Mouse (Mus musculus): ENCODE results near the gene Zbtb9. TPM values are rescaled to one million over a fixed set of nuclear protein-coding genes. Genes with fewer than 3 reads are reported as not detected.

Gene Zbtb9
- polyA plus RNA-seq, 1 experiment: 0.12 TPM

DNA sequence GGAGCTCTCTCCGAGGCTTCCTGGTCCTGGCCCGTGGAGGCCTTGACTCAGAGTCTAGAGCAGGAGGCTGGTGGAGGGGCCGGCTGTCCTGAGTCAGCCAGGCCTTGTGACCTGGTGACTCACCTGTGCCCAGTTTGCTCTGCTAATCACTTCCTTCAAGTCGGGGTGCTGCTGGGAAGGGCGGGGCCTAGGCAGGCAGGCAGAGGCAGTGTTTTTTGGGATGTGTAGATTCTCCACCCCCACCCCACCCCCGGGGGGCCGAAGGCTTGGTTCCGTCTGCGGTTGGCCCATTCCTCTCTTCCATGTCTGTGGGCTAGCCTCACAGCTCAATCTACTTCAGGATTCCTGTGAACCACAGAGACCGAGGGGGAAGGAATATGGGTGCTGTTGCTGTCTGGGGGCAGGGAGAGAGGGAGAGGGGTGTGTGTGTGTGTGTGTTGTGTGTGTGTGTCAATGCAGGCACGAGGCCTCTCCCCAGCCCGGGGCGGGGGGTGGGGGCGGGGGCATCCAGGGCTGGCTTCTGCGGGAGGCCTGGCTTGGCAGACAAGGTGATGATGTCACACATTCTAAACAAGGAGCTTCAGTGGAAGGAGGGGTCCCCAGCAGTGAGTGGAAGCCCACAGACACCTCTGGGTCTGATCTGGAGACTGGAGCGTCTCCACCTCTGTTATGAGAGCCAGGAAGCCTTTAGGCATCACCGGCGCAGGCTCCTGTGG lies 65.5 kb downstream of the Zbtb9 start:
- no peaks in the 10 kb centered on the region for H3K27me3 ChIP-seq (ENCODE audit: control insufficient read depth)
- H3K36me3 ChIP-seq (ENCODE audit: control insufficient read depth): no peaks in the 10 kb centered on the region
- H3K4me1 ChIP-seq (ENCODE audit: control insufficient read depth): peaks cover 5% of the 10 kb centered on the region; the same call in 1 of the 2 replicates

DNA sequence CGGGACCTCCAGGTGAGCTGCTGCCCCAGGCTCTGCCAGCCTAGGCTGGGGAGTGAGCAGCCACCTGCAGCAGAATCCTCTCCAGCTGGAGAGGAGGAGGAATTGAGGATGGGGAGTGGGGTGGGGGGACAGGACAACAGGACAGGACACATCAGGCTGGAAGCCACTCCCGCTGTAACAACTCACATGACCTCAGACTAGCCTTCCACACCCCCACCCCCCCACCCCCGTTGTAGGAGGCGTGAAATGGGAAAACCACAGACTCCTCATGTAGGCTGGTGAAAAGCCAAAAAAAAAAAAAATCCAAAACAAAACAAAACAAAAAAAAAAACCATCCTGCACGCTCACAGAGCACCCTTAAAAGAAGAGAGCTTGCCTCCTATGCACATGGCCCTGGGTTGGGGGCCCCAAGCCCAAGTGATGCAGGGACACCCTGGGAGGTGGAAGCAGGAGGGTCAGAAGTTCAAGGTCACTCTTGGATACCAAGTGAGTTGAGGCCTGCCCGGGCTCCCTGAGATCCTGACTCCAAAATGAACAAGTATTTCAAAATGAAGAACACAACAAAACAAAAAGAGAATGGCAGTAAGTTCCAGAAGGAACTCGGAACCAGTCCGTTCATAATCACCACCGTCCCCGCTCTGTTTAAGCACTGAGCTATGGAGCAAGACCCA lies 66.6 kb downstream of the Zbtb9 start:
- Histone ChIP-seq H3K27me3 (ENCODE audit: control insufficient read depth) (no peaks in the 10 kb centered on the region), H3K36me3 (ENCODE audit: control insufficient read depth) (no peaks in the 10 kb centered on the region), H3K4me3 (replicated peaks) (no peak overlapping the region), H3K9me3 (ENCODE audit: control insufficient read depth, low read length) (no peaks in the 10 kb centered on the region), H3K4me1 (ENCODE audit: control insufficient read depth) (peaks cover 5% of the 10 kb centered on the region; the same call in 1 of the 2 replicates)
- TF ChIP-seq GATA1 (IDR thresholded peaks at IDR 0.05; ENCODE audit: low read length): no peak
- TF ChIP-seq TAL1 (IDR thresholded peaks at IDR 0.05; ENCODE audit: low read length): no peak

More for the DNA sequence above, 65.5 kb downstream of the Zbtb9 start:
- no peak for TF ChIP-seq TAL1 (IDR thresholded peaks at IDR 0.05; ENCODE audit: low read length)
- TF ChIP-seq GATA1 (IDR thresholded peaks at IDR 0.05; ENCODE audit: low read length): no peak
- H3K9me3 ChIP-seq (ENCODE audit: control insufficient read depth, low read length): no peaks in the 10 kb centered on the region
- no peak overlapping the region for H3K4me3 ChIP-seq (replicated peaks)

DNA sequence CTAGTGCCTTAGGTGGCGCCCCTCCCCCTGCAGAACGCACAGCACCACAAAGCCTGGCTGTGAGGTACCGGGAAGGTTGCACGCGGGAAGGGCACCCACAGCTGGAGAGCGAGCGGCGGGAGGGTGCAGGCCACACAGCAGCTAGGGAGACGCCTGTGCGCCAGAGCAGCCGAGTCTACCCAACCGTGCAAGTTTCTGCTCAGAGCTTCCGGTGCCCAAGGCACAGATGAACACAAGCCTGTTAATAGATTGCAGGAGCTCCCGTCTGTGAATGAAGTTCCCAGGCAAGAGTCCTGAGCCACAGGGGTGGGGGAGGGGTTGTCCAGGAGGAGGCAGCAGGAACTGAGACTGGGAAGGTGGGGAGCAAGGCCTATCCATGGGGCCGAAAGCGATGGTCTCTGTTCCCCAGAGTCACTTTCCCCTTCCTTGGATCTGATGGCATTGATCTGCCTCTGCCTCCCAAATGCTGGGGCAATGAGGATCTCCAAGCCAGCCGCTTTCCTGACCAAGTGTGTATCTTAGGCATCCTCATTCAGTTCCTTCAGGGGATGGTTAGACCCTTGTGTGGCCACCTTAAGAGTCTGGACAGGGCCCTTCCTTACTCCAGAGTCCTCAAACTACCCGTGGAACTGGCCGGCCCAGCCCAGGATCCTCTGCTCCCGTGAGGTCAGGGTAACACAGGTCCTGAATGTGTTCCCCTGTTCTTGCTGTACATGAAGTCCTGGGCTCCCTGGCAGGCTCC lies 67.5 kb downstream of the Zbtb9 start:
- Histone ChIP-seq H3K4me1 (ENCODE audit: control insufficient read depth) (peaks cover 2% of the 10 kb centered on the region; the same call in 1 of the 2 replicates), H3K4me3 (replicated peaks) (no peak overlapping the region), H3K36me3 (ENCODE audit: control insufficient read depth) (no peaks in the 10 kb centered on the region), H3K27me3 (ENCODE audit: control insufficient read depth) (no peaks in the 10 kb centered on the region), H3K9me3 (ENCODE audit: control insufficient read depth, low read length) (no peaks in the 10 kb centered on the region)
- TF ChIP-seq GATA1 (IDR thresholded peaks at IDR 0.05; ENCODE audit: low read length) (no peak), TAL1 (IDR thresholded peaks at IDR 0.05; ENCODE audit: low read length) (no peak)

DNA sequence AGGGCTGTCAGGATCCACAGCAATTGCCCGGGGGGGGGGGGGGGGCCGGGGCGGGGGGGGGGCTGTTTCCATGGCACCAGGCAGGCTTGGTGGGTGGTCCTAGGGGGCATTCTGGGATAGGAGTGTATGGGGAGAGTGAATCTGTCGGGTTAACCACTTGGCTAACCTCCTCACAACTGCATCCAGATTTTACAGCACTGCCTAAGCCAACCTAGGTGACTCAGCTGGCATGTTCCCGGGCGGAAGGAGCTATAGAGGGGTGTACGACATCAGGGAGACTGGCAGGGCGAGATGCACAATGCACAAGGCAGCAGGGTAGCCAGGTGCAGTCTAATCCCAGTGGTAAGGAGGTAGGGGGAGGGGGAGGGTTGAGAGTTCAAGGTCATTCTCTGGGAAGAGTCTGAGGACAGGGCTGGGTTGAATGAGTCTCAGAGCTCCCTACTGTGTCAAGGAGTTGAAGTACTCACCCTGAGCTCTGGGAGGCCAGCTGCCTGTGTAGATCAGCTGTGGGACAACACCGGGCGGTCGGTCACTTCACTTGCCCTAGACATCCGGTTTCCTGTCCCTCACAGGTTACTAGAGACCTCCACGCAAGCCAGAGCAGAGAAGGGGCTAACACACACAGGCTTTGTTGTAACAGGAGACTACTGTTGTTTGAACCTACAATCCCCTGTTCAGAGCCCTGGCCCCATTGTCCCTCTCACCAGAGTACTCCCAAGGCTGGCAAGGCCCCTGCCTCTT lies 68.2 kb downstream of the Zbtb9 start:
- H3K4me3 ChIP-seq (replicated peaks): no peak overlapping the region
- H3K27me3 ChIP-seq (ENCODE audit: control insufficient read depth): no peaks in the 10 kb centered on the region
- H3K4me1 ChIP-seq (ENCODE audit: control insufficient read depth): no peaks in the 10 kb centered on the region; the same call in 1 of the 2 replicates
- no peaks in the 10 kb centered on the region for H3K36me3 ChIP-seq (ENCODE audit: control insufficient read depth)
- TF ChIP-seq GATA1 (IDR thresholded peaks at IDR 0.05; ENCODE audit: low read length) (no peak), TAL1 (IDR thresholded peaks at IDR 0.05; ENCODE audit: low read length) (no peak)
- H3K9me3 ChIP-seq (ENCODE audit: control insufficient read depth, low read length): no peaks in the 10 kb centered on the region

DNA sequence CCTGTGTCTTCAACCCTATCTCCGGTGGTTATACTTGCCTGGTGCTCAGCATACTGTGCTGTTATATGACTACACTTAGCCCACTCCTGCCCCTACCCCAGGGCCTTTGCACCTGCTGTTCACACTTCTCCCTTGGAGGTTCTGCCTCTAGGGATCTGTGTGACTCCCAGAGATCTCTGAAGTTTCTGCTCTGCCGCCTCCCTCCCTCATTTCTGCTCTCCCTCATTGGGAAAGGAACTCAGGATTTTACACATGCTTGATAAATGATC lies 68.8 kb downstream of the Zbtb9 start:
- no peaks in the 10 kb centered on the region for H3K36me3 ChIP-seq (ENCODE audit: control insufficient read depth)
- no peaks in the 10 kb centered on the region; the same call in 1 of the 2 replicates for H3K4me1 ChIP-seq (ENCODE audit: control insufficient read depth)
- TF ChIP-seq GATA1 (IDR thresholded peaks at IDR 0.05; ENCODE audit: low read length): no peak
- TF ChIP-seq TAL1 (IDR thresholded peaks at IDR 0.05; ENCODE audit: low read length): no peak
- H3K9me3 ChIP-seq (ENCODE audit: control insufficient read depth, low read length): no peaks in the 10 kb centered on the region
- no peak overlapping the region for H3K4me3 ChIP-seq (replicated peaks)
- H3K27me3 ChIP-seq (ENCODE audit: control insufficient read depth): no peaks in the 10 kb centered on the region

DNA sequence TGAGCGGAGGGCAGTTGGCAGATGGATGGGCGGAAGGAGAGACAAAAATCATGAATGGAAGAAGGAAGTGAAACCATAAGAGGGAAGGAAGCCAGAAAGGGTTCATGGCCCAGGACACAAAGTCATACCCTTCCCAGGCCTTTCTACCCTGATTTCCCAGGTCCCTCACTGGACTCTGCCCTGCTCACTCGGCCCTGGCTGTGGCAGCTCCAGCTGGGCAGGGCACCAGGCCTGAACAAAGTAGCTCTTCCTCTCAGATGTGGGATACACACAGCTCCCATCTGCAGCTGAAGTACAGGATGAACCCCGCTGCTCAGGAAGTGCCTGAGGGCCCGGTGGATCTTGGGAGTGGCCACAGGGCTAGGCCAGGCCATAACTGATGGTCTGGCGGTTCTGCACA lies 69.9 kb downstream of the Zbtb9 start:
- TF ChIP-seq TAL1 (IDR thresholded peaks at IDR 0.05; ENCODE audit: low read length) (no peak), GATA1 (IDR thresholded peaks at IDR 0.05; ENCODE audit: low read length) (no peak)
- H3K27me3 ChIP-seq (ENCODE audit: control insufficient read depth): no peaks in the 10 kb centered on the region
- H3K36me3 ChIP-seq (ENCODE audit: control insufficient read depth): no peaks in the 10 kb centered on the region
- no peaks in the 10 kb centered on the region; the same call in 1 of the 2 replicates for H3K4me1 ChIP-seq (ENCODE audit: control insufficient read depth)
- H3K9me3 ChIP-seq (ENCODE audit: control insufficient read depth, low read length): no peaks in the 10 kb centered on the region
- no peak overlapping the region for H3K4me3 ChIP-seq (replicated peaks)

DNA sequence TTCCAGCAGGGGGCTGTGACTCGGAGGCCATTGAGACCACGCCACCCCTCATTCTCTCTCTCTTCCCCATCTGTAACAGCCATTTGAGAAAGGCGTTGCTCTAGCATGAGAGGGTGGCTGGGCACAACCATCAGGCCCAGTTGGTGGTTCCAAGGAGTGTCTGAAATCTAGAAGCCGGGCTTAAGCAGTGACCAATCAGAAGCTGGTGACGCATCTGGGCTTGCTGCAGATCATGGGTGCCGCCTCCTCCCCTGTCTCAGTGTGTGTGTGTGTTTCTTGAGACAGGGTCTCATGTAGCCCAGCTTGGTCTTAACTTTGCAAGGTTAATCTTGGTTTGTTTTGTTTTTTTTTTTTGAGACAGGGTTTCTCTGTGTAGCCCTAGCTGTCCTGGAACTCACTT lies 72.2 kb downstream of the Zbtb9 start:
- no peaks in the 10 kb centered on the region; the same call in 1 of the 2 replicates for H3K4me1 ChIP-seq (ENCODE audit: control insufficient read depth)
- H3K4me3 ChIP-seq (replicated peaks): no peak overlapping the region
- no peaks in the 10 kb centered on the region for H3K27me3 ChIP-seq (ENCODE audit: control insufficient read depth)
- no peaks in the 10 kb centered on the region for H3K36me3 ChIP-seq (ENCODE audit: control insufficient read depth)
- H3K9me3 ChIP-seq (ENCODE audit: control insufficient read depth, low read length): no peaks in the 10 kb centered on the region
- TF ChIP-seq TAL1 (IDR thresholded peaks at IDR 0.05; ENCODE audit: low read length) (no peak), GATA1 (IDR thresholded peaks at IDR 0.05; ENCODE audit: low read length) (no peak)

DNA sequence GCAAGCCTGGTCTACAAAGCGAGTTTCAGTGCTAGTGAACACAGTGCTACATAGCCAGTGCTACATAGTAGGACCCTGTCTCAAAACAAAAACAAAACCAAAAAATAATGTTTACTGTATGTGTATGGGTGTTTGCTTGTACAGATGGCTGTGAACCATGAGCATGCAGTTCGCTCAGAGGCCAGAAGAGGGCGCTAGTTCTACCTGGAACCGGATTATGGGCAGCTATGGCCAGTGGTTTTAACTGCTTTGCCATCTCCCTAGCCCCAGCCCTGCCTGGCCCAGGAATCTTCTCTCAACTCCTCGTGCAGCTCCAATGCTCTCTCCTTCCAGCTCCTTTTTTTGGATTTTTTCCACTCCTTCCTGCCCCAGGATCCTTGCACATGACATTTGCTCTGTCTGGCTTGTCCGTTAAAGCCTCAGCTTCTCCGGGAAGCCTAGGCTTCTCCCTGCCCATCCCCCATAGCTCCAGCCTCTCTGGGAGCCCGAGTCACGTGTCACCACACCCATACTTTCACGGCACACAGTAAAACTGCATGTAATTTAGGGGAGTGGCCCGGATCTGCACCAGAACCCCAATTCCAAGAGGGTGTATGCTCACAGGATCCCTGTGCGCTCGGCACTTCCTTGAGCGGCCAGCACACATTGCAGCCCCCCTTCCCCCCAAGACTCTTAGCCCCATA lies 74.9 kb downstream of the Zbtb9 start:
- H3K9me3 ChIP-seq (ENCODE audit: control insufficient read depth, low read length): no peaks in the 10 kb centered on the region
- H3K4me1 ChIP-seq (ENCODE audit: control insufficient read depth): peaks cover 3% of the 10 kb centered on the region
- H3K36me3 ChIP-seq (ENCODE audit: control insufficient read depth): no peaks in the 10 kb centered on the region
- no peaks in the 10 kb centered on the region for H3K27me3 ChIP-seq (ENCODE audit: control insufficient read depth)
- no peak overlapping the region for H3K4me3 ChIP-seq (replicated peaks)
- TF ChIP-seq GATA1 (IDR thresholded peaks at IDR 0.05; ENCODE audit: low read length): no peak
- no peak for TF ChIP-seq TAL1 (IDR thresholded peaks at IDR 0.05; ENCODE audit: low read length)

Data from erythroblast, embryonic 14.5 days (primary cell).